Mouse (Mus musculus) spleen, adult 2 months (tissue): ENCODE data around the gene Cacna1a.

Experiments used
- CTCF ChIP-seq: fragments of 200-500 bp; IDR thresholded peaks from 2 replicates; pipeline ENCODE4 v1.5.1; 2011; ENCODE audit warnings: mild to moderate bottlenecking, inconsistent platforms; ENCODE audit not compliant: insufficient read depth, insufficient read length, insufficient replicate concordance; ENCODE audit errors: extremely low read depth
- POLR2A ChIP-seq: fragments of 200-500 bp; IDR thresholded peaks from 2 replicates; pipeline ENCODE4 v1.6.1; 2011; ENCODE audit warnings: low read depth, low read length, inconsistent platforms

- TF ChIP-seq CTCF (no peak), POLR2A (no peak)
Measured at GRCm38 (mm10) chr8:84687003-84687704, 298.9 kb downstream of the Cacna1a start.
